ENCODE assay signal across 9 mouse cellular contexts in the genomic region with DNA sequence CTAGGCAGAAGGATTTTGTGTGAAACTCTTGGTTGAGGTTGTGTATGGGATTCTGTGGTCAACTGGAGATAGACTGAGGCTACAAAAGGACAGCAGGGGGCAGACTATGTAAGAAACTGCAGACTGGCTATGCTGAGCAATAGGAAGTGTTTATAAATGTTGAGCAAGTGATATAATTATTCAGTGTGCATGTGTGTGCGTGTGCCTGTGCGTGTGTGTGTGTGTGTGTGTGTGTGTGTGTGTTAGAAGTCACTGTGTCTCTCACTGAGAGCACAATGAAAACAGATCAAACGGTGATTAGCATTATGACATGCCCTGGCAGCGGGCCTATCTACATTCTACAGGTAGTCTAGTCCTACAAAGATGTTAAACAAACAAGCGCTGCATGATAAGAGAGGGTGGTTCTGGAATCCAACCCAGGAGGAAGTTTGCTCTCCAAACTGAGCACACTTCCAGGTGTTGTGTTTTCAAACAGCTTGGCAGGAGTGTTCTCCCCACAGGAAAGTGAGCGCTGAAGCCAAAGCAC. TPM values are rescaled to one million over a fixed set of nuclear protein-coding genes. Genes with fewer than 3 reads are reported as not detected.
DNase-seq lines count a peak whose midpoint lies in the region; ATAC-seq and TF ChIP-seq lines count a peak whose summit lies in the region.
"Had no signal": no experiment of that assay in that cellular context is flagged by ENCODE, and none has a peak within 500 bp of the region (broad histone marks: within the 10 kb centered on the region; RNA-seq: fewer than 3 reads in every experiment).

Gbp5 (plus strand) TSS at position 443 of the 526 bp plus-strand sequence.

- no peak within 1 kb of the TSS for H3K4me3 ChIP-seq in midbrain, embryonic 11.5 days (ENCODE audit: low read depth, low read length)
- no peak within 1 kb of the TSS for H3K4me3 ChIP-seq in midbrain, embryonic 16.5 days (ENCODE audit: low read depth, low read length)
- H3K4me3 ChIP-seq in lung, adult 2 months (replicated peaks; ENCODE audit: extremely low read depth, low read depth, low read length): peak within 1 kb of the TSS; percentile 11
- H3K4me3 ChIP-seq: embryonic facial prominence, embryonic 15.5 days had no signal

- peak; percentile 22; the same call in 1 of the 2 replicates for TF ChIP-seq CTCF in lung, adult 2 months (IDR thresholded peaks at IDR 0.05; ENCODE audit: insufficient read depth, low read length)

- WGBS in midbrain, embryonic 11.5 days: 90% methylated on average over 6 of the region's 6 CpGs
- 81% methylated on average over 6 of the region's 6 CpGs for WGBS in midbrain, embryonic 16.5 days
- WGBS in lung, adult 2 months: 10% methylated on average over 6 of the region's 6 CpGs

- H3K27ac ChIP-seq in midbrain, embryonic 11.5 days (ENCODE audit: low read depth, low read length): no peak within 1 kb of the TSS
- no peak within 1 kb of the TSS for H3K27ac ChIP-seq in midbrain, embryonic 16.5 days (ENCODE audit: low read length)
- H3K27ac ChIP-seq: embryonic facial prominence, embryonic 15.5 days had no signal

- DNase-seq in midbrain, embryonic 11.5 days (ENCODE audit: low spot score, missing footprints): peak; percentile 73
- DNase-seq in adrenal gland, postnatal 14 days: peak; percentile 71
- peak; percentile 93 for DNase-seq in heart, adult 8-10 months (ENCODE audit: low spot score)
- peak; percentile 79 for DNase-seq in kidney, adult 9 months
- DNase-seq in lung, adult 2 months: peak; percentile 86
- peak; percentile 32 for DNase-seq in retina, postnatal 1 day
- no peak for DNase-seq in yolk sac, embryonic 10.5 days (ENCODE audit: low spot score)

- no peaks in the 10 kb centered on the region for H3K9me3 ChIP-seq in midbrain, embryonic 11.5 days (ENCODE audit: control insufficient read depth, low read length)
- H3K9me3 ChIP-seq in midbrain, embryonic 16.5 days (replicated peaks; ENCODE audit: control insufficient read depth, low read length, poor library complexity, severe bottlenecking): no peaks in the 10 kb centered on the region
- H3K9me3 ChIP-seq: embryonic facial prominence, embryonic 15.5 days had no signal

- ATAC-seq in midbrain, embryonic 11.5 days (ENCODE audit: low FRiP score): peak; percentile 67; the same call in 1 of the 2 replicates
- no peak for ATAC-seq in midbrain, embryonic 16.5 days

- no peaks in the 10 kb centered on the region for H3K36me3 ChIP-seq in midbrain, embryonic 11.5 days (ENCODE audit: control insufficient read depth, insufficient read depth, low read length)
- no peaks in the 10 kb centered on the region for H3K36me3 ChIP-seq in midbrain, embryonic 16.5 days (ENCODE audit: control insufficient read depth, insufficient read depth, low read length)
- H3K36me3 ChIP-seq: embryonic facial prominence, embryonic 15.5 days had no signal

- TF ChIP-seq POLR2A in lung, adult 2 months (IDR thresholded peaks at IDR 0.05; ENCODE audit: borderline replicate concordance, extremely low read depth, low read depth, low read length): no peak

- H3K27me3 ChIP-seq in midbrain, embryonic 11.5 days (ENCODE audit: control insufficient read depth, insufficient read depth, low read length): no peaks in the 10 kb centered on the region
- H3K27me3 ChIP-seq in midbrain, embryonic 16.5 days (ENCODE audit: control insufficient read depth, insufficient read depth, low read depth, low read length): no peaks in the 10 kb centered on the region
- H3K27me3 ChIP-seq: embryonic facial prominence, embryonic 15.5 days had no signal

- no peak within 1 kb of the TSS for H3K9ac ChIP-seq in midbrain, embryonic 11.5 days (ENCODE audit: low read length)
- no peak within 1 kb of the TSS for H3K9ac ChIP-seq in midbrain, embryonic 16.5 days (ENCODE audit: low read depth, low read length)
- H3K9ac ChIP-seq: embryonic facial prominence, embryonic 15.5 days had no signal

- H3K4me1 ChIP-seq in midbrain, embryonic 11.5 days (ENCODE audit: control insufficient read depth, insufficient read depth, low read length): no peaks in the 10 kb centered on the region
- H3K4me1 ChIP-seq in midbrain, embryonic 16.5 days (ENCODE audit: control insufficient read depth, insufficient read depth, low read length): no peaks in the 10 kb centered on the region
- peaks cover 9% of the 10 kb centered on the region for H3K4me1 ChIP-seq in lung, adult 2 months (ENCODE audit: control insufficient read depth, insufficient read depth, low read length)
- H3K4me1 ChIP-seq: embryonic facial prominence, embryonic 15.5 days had no signal

- no peak within 1 kb of the TSS for H3K4me2 ChIP-seq in midbrain, embryonic 11.5 days
- no peak within 1 kb of the TSS for H3K4me2 ChIP-seq in midbrain, embryonic 16.5 days (ENCODE audit: low read length)
- H3K4me2 ChIP-seq: embryonic facial prominence, embryonic 15.5 days had no signal

RNA-seq across cellular contexts. Expression of gene Gbp5, which starts in this region (rescaled TPM):
- polyA plus RNA-seq in midbrain, embryonic 11.5 days (2014; fragmentation: Nextera tagmentation; extraction: Ambion mirVana): not detected in 2 replicates
- 0.19 and 0.20 TPM in 2 replicates for polyA plus RNA-seq in midbrain, embryonic 16.5 days (2015; fragmentation: Nextera tagmentation; extraction: Ambion mirVana)
- 2.6 and 5.7 TPM in 2 replicates for total RNA-seq in adrenal gland, postnatal 14 days (2021)
- 1 to 10 TPM; 6.6 to 8.4 (median 7.6) TPM for total RNA-seq in heart, adult 8-10 months (2022)
- polyA plus RNA-seq in lung, adult 2 months (2012; rRNA removed): 2.0 and 2.6 TPM in 2 replicates

Comparison
In these comparisons a context has a peak if more than half of its experiments do, and no peak if none do; other contexts are left out.
1. Peak in DNase-seq and ATAC-seq in midbrain, embryonic 11.5 days; RNA of the gene not detected or under 1 TPM.